Mouse (Mus musculus): ENCODE data around the gene Sparcl1.

DNA sequence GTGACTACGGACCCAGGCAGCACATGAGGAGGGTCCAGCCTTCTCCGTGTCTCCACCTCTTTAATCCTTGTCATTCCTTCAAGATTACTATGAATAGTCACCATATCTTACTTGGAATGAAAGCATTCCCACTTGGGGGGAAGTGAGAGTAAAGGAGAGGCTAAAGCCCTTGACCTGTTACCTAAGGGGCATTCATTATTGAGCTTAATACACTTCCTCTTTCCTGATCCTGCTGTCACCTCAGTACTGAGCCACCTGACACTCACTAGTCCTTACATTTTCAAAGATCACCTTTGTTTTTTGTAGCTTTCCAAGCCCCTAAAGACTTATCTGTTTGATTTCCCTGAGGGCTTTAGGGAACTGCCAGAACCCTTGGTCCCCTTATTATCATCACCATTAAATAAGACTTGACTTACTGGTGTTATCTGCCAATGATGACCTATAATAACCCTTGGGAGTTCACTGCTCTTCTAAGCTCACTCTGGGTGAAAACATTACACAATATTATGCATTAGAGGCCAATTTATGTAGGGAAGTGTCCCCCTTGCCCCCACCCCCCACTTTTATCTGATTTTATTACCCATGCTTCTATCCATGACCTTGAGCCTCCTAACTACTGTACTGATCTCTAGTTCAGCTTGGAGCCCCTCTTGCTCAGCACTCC lies 81.0 kb downstream of the Sparcl1 start:
- TF ChIP-seq EP300 (IDR thresholded peaks at IDR 0.05; ENCODE audit: low read depth) (no peak), CTCF (IDR thresholded peaks at IDR 0.05; ENCODE audit: low read depth) (no peak)
